Mouse (Mus musculus): ENCODE measurements around the gene Itgb1.

Gene Itgb1

GRCm38 (mm10) chr8:128685507-128686428, at the start of gene Itgb1:
Itgb1 (plus strand) TSS chr8:128685654.
- in situ Hi-C loops (cut with MboI, MseI) = loop anchor here (5.0 kb wide), 2 partner anchors 33 to 1023 kb away; no protein-coding TSS in a partner anchor

- in situ Hi-C loops (cut with MboI, MseI) = no loop called here
These were observed 42.4 kb upstream of the Itgb1 start for GRCm38 (mm10) chr8:128643104-128643503.

- in situ Hi-C loops (cut with MboI, MseI) = no loop called here
These were observed 40.0 kb upstream of the Itgb1 start for GRCm38 (mm10) chr8:128645452-128645851.

GRCm38 (mm10) chr8:128646456-128646855, 39.0 kb upstream of the Itgb1 start:
- in situ Hi-C loops (cut with MboI, MseI) = no loop called here

- in situ Hi-C loops (cut with MboI, MseI) = no loop called here
These were observed 37.4 kb upstream of the Itgb1 start for GRCm38 (mm10) chr8:128648071-128648470.

GRCm38 (mm10) chr8:128650331-128650855, 35.1 kb upstream of the Itgb1 start:
- in situ Hi-C loops (cut with MboI, MseI) = loop anchor here (5.0 to 10.0 kb wide), 2 partner anchors 37 to 486 kb away; partner anchors contain the start of gene Itgb1

- in situ Hi-C loops (cut with MboI, MseI) = loop anchor here (5.0 to 10.0 kb wide), 2 partner anchors 35 to 488 kb away; partner anchors contain the start of gene Itgb1
These were observed 32.9 kb upstream of the Itgb1 start for GRCm38 (mm10) chr8:128652399-128653109.

GRCm38 (mm10) chr8:128653642-128654364, 31.7 kb upstream of the Itgb1 start:
- in situ Hi-C loops (cut with MboI, MseI) = loop anchor here (5.0 to 10.0 kb wide), 2 partner anchors 33 to 489 kb away; partner anchors contain the start of gene Itgb1

GRCm38 (mm10) chr8:128654365-128655099, 30.9 kb upstream of the Itgb1 start:
- in situ Hi-C loops (cut with MboI, MseI) = loop anchor here (5.0 to 10.0 kb wide), 2 partner anchors 33 to 490 kb away; partner anchors contain the start of gene Itgb1

GRCm38 (mm10) chr8:128662144-128662543, 23.3 kb upstream of the Itgb1 start:
- in situ Hi-C loops (cut with MboI, MseI) = no loop called here

GRCm38 (mm10) chr8:128662696-128663095, 22.8 kb upstream of the Itgb1 start:
- in situ Hi-C loops (cut with MboI, MseI) = no loop called here

- in situ Hi-C loops (cut with MboI, MseI) = no loop called here
These were observed 22.3 kb upstream of the Itgb1 start for GRCm38 (mm10) chr8:128663106-128663505.

- in situ Hi-C loops (cut with MboI, MseI) = no loop called here
These were observed 18.7 kb upstream of the Itgb1 start for GRCm38 (mm10) chr8:128666576-128667263.

GRCm38 (mm10) chr8:128671813-128672212, 13.6 kb upstream of the Itgb1 start:
- in situ Hi-C loops (cut with MboI, MseI) = no loop called here

GRCm38 (mm10) chr8:128672441-128672840, 13.0 kb upstream of the Itgb1 start:
- in situ Hi-C loops (cut with MboI, MseI) = no loop called here

GRCm38 (mm10) chr8:128672950-128673349, 12.5 kb upstream of the Itgb1 start:
- in situ Hi-C loops (cut with MboI, MseI) = no loop called here

- in situ Hi-C loops (cut with MboI, MseI) = no loop called here
These were observed 9.4 kb upstream of the Itgb1 start for GRCm38 (mm10) chr8:128675848-128676629.

- in situ Hi-C loops (cut with MboI, MseI) = no loop called here
These were observed 5.5 kb upstream of the Itgb1 start for GRCm38 (mm10) chr8:128679909-128680308.

Data from regulatory T cell (primary cell).